Mouse (Mus musculus): ENCODE results near the gene Sfrp2. TPM values are rescaled to one million over a fixed set of nuclear protein-coding genes. Genes with fewer than 3 reads are reported as not detected.

Sfrp2 gene
- not detected in 2 replicates for total RNA-seq (2012; rRNA removed)
- polyA plus RNA-seq (2012; ENCODE audit: insufficient read depth in 1 of 2, insufficient read length in 2 of 2, low read depth in 1 of 2, low replicate concordance in 2 of 2, missing spikeins in 1 of 2) = not detected

GRCm38 (mm10) chr3:83765871-83766725 lies at the start of gene Sfrp2:
Sfrp2 (plus strand) TSS chr3:83766321.
- Histone ChIP-seq H3K4me3 (ENCODE audit: control insufficient read depth in 1 of 2, insufficient read depth in 1 of 2, low read depth in 2 of 2, low read length in 2 of 2) (no peak within 1 kb of the TSS), H3K4me1 (ENCODE audit: control insufficient read depth in 1 of 2, insufficient read depth in 2 of 2, low read length in 2 of 2) (no peaks in the 10 kb centered on the region), H3K27me3 (ENCODE audit: control insufficient read depth in 1 of 2, insufficient read depth in 2 of 2, low read length in 2 of 2) (no peaks in the 10 kb centered on the region), H3K27ac (ENCODE audit: control insufficient read depth, low read depth, low read length) (no peak within 1 kb of the TSS), H3K9ac (ENCODE audit: control insufficient read depth, low read depth, low read length, poor library complexity, severe bottlenecking) (no peak within 1 kb of the TSS), H3K79me2 (ENCODE audit: control insufficient read depth, insufficient read depth, low read length, poor library complexity) (no peaks in the 10 kb centered on the region), H3K36me3 (ENCODE audit: control insufficient read depth in 1 of 2, insufficient read depth in 2 of 2, low read length in 2 of 2) (no peaks in the 10 kb centered on the region), H3K9me3 (replicated peaks; ENCODE audit: insufficient read depth, low read length) (no peaks in the 10 kb centered on the region)
- TF ChIP-seq MEF2A (IDR thresholded peaks at IDR 0.05; ENCODE audit: extremely low read depth, insufficient replicate concordance, low read depth, low read length, poor library complexity, severe bottlenecking) (no peak), USF1 (IDR thresholded peaks at IDR 0.05; ENCODE audit: low read depth, low read length) (no peak), ZKSCAN1 (IDR thresholded peaks at IDR 0.05; ENCODE audit: low read depth, low read length) (no peak), NELFE (IDR thresholded peaks at IDR 0.05; ENCODE audit: low read depth, low read length) (no peak), ZC3H11A (IDR thresholded peaks at IDR 0.05; ENCODE audit: low read depth, low read length) (no peak), MYC (IDR thresholded peaks at IDR 0.05; ENCODE audit: low read depth, low read length) (no peak), SIN3A (IDR thresholded peaks at IDR 0.05; ENCODE audit: low read length) (no peak), CHD2 (IDR thresholded peaks at IDR 0.05; ENCODE audit: low read length) (no peak), USF2 (IDR thresholded peaks at IDR 0.05; ENCODE audit: borderline replicate concordance in 1 of 2, insufficient read depth in 1 of 2, low read depth in 1 of 2, low read length in 2 of 2) (no peak), ZNF384 (IDR thresholded peaks at IDR 0.05; ENCODE audit: low read depth, low read length) (no peak), ETS1 (IDR thresholded peaks at IDR 0.05; ENCODE audit: low read depth, low read length) (no peak), GATA1 (IDR thresholded peaks at IDR 0.05; ENCODE audit: low read depth, low read length) (no peak), RAD21 (IDR thresholded peaks at IDR 0.05; ENCODE audit: low read depth, low read length) (no peak), E2F4 (IDR thresholded peaks at IDR 0.05; ENCODE audit: borderline replicate concordance, low read depth, low read length) (no peak), TAL1 (IDR thresholded peaks at IDR 0.05; ENCODE audit: low read length) (no peak), MXI1 (IDR thresholded peaks at IDR 0.05; ENCODE audit: low read depth, low read length) (no peak)
- no peak for DNase-seq (ENCODE audit: low read depth, low spot score)

GRCm38 (mm10) chr3:83717643-83718231 lies 48.4 kb upstream of the Sfrp2 start:
- H3K79me2 ChIP-seq (ENCODE audit: control insufficient read depth, insufficient read depth, low read length, poor library complexity) = no peaks in the 10 kb centered on the region
- no peak overlapping the region for H3K9ac ChIP-seq (ENCODE audit: control insufficient read depth, low read depth, low read length, poor library complexity, severe bottlenecking)
- no peaks in the 10 kb centered on the region for H3K4me1 ChIP-seq (ENCODE audit: control insufficient read depth in 1 of 2, insufficient read depth in 2 of 2, low read length in 2 of 2)
- TF ChIP-seq GATA1 (IDR thresholded peaks at IDR 0.05; ENCODE audit: low read depth, low read length) (no peak), ZC3H11A (IDR thresholded peaks at IDR 0.05; ENCODE audit: low read depth, low read length) (no peak), RCOR1 (IDR thresholded peaks at IDR 0.05; ENCODE audit: low read depth, low read length) (no peak), POLR2AphosphoS5 (IDR thresholded peaks at IDR 0.05; ENCODE audit: borderline replicate concordance, low read depth, low read length) (no peak)
- H3K4me3 ChIP-seq (ENCODE audit: control insufficient read depth in 1 of 2, insufficient read depth in 1 of 2, low read depth in 2 of 2, low read length in 2 of 2) = no peak overlapping the region
- DNase-seq (ENCODE audit: low read depth, low spot score) = no peak
- H3K36me3 ChIP-seq (ENCODE audit: control insufficient read depth in 1 of 2, insufficient read depth in 2 of 2, low read length in 2 of 2) = no peaks in the 10 kb centered on the region
- H3K27ac ChIP-seq (ENCODE audit: control insufficient read depth, low read depth, low read length) = no peak overlapping the region
- no peaks in the 10 kb centered on the region for H3K9me3 ChIP-seq (replicated peaks; ENCODE audit: insufficient read depth, low read length)
- no peaks in the 10 kb centered on the region for H3K27me3 ChIP-seq (ENCODE audit: control insufficient read depth in 1 of 2, insufficient read depth in 2 of 2, low read length in 2 of 2)
